30 mouse cellular contexts compared by ENCODE assay signal in the genomic region with DNA sequence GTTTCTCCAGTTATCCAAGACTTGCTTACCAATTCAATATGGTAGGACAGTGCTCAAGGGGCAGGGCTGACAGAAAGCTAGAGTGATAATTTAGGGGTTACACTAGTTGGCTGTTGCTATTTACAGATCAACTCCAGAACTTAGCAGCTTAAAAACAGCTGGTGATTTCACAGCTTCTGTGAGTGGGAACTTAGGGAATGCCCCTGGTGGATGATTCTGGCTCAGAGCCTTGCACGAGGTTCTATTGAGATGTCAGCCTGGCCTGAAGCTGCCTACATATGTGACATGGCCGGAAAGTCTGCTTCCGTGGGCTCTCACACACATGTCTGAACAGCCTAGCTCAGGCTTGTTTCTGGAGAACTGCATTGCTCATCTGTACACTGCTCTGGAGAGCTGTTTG. TPM values are rescaled to one million over a fixed set of nuclear protein-coding genes. Genes with fewer than 3 reads are reported as not detected.
DNase-seq lines count a peak whose midpoint lies in the region; ATAC-seq and TF ChIP-seq lines count a peak whose summit lies in the region.
"Had no signal": no experiment of that assay in that cellular context is flagged by ENCODE, and none has a peak within 500 bp of the region (broad histone marks: within the 10 kb centered on the region; RNA-seq: fewer than 3 reads in every experiment).

No protein-coding gene starts in this region.

- H3K4me3 ChIP-seq in heart, postnatal 0 days (ENCODE audit: low read depth, low read length): no peak overlapping the region
- no peak overlapping the region for H3K4me3 ChIP-seq in lung, postnatal 0 days (ENCODE audit: low read depth, low read length)
- H3K4me3 ChIP-seq in lung, adult 2 months (replicated peaks; ENCODE audit: extremely low read depth, low read depth, low read length): no peak overlapping the region
- H3K4me3 ChIP-seq in forebrain, embryonic 11.5 days (ENCODE audit: low read depth, low read length): no peak overlapping the region
- H3K4me3 ChIP-seq: hindbrain, embryonic 15.5 days; limb, embryonic 13.5 days; liver, embryonic 13.5 days; lung, embryonic 15.5 days had no signal

- ATAC-seq in heart, postnatal 0 days (ENCODE audit: insufficient read depth, low read depth): peak; percentile 73
- ATAC-seq in lung, postnatal 0 days: no peak
- no peak for ATAC-seq in forebrain, embryonic 11.5 days (replicated peaks; ENCODE audit: low FRiP score)
- ATAC-seq: forebrain, embryonic 16.5 days had no signal

- H3K27me3 ChIP-seq in heart, postnatal 0 days (ENCODE audit: control insufficient read depth, insufficient read depth, low read length): no peaks in the 10 kb centered on the region
- H3K27me3 ChIP-seq in lung, postnatal 0 days (replicated peaks; ENCODE audit: insufficient read depth, low read length): no peaks in the 10 kb centered on the region
- H3K27me3 ChIP-seq in forebrain, embryonic 11.5 days (ENCODE audit: control insufficient read depth, insufficient read depth, low read length): no peaks in the 10 kb centered on the region
- H3K27me3 ChIP-seq: hindbrain, embryonic 15.5 days; limb, embryonic 13.5 days; liver, embryonic 13.5 days; lung, embryonic 15.5 days had no signal

- 47% methylated on average over 3 of the region's 3 CpGs for WGBS in heart, postnatal 0 days
- 50% methylated on average over 3 of the region's 3 CpGs for WGBS in lung, postnatal 0 days
- 70% methylated on average over 3 of the region's 3 CpGs for WGBS in lung, adult 2 months
- WGBS in forebrain, embryonic 11.5 days: 89% methylated on average over 3 of the region's 3 CpGs

- TF ChIP-seq EP300 in heart, postnatal 0 days (IDR thresholded peaks at IDR 0.05; ENCODE audit: low read depth): no peak
- TF ChIP-seq EP300 in lung, postnatal 0 days (IDR thresholded peaks at IDR 0.05): no peak

- H3K9ac ChIP-seq in heart, postnatal 0 days (replicated peaks; ENCODE audit: low read depth, low read length): no peak overlapping the region
- H3K9ac ChIP-seq in lung, postnatal 0 days (replicated peaks; ENCODE audit: low read depth): no peak overlapping the region
- H3K9ac ChIP-seq in forebrain, embryonic 11.5 days (ENCODE audit: low read length): no peak overlapping the region
- H3K9ac ChIP-seq: hindbrain, embryonic 15.5 days; limb, embryonic 13.5 days; liver, embryonic 13.5 days; lung, embryonic 15.5 days had no signal

- H3K27ac ChIP-seq in heart, postnatal 0 days (ENCODE audit: low read depth): peak overlapping the region; percentile 32; the same call in 1 of the 2 replicates
- H3K27ac ChIP-seq in lung, postnatal 0 days (ENCODE audit: low read length): no peak overlapping the region
- H3K27ac ChIP-seq in forebrain, embryonic 11.5 days (ENCODE audit: low read depth, low read length): no peak overlapping the region
- H3K27ac ChIP-seq: hindbrain, embryonic 15.5 days; limb, embryonic 13.5 days; liver, embryonic 13.5 days; lung, embryonic 15.5 days had no signal

- H3K4me1 ChIP-seq in heart, postnatal 0 days (ENCODE audit: control insufficient read depth, insufficient read depth): peaks cover 3% of the 10 kb centered on the region; the same call in 1 of the 2 replicates
- H3K4me1 ChIP-seq in lung, postnatal 0 days (ENCODE audit: insufficient read depth, low read depth, low read length): no peaks in the 10 kb centered on the region
- no peaks in the 10 kb centered on the region; the same call in 1 of the 2 replicates for H3K4me1 ChIP-seq in lung, adult 2 months (ENCODE audit: control insufficient read depth, insufficient read depth, low read length)
- no peaks in the 10 kb centered on the region for H3K4me1 ChIP-seq in forebrain, embryonic 11.5 days (replicated peaks; ENCODE audit: control insufficient read depth, insufficient read depth, low read length)
- H3K4me1 ChIP-seq: hindbrain, embryonic 15.5 days; limb, embryonic 13.5 days; liver, embryonic 13.5 days; lung, embryonic 15.5 days had no signal

- DNase-seq in heart, postnatal 0 days (ENCODE audit: low spot score): peak; percentile 55
- DNase-seq in heart, adult 11 months: no peak
- DNase-seq in lung, postnatal 0 days (ENCODE audit: low spot score): peak; percentile 25
- no peak for DNase-seq in lung, adult 2 months
- DNase-seq in adipocyte (ENCODE audit: low spot score): peak; percentile 24
- peak; percentile 40 for DNase-seq in heart, postnatal 4 days
- no peak for DNase-seq in forebrain, embryonic 11.5 days (ENCODE audit: low spot score)
- DNase-seq: adrenal gland, postnatal 14 days; cerebellum, adult 9-10 months; gastrocnemius, postnatal 10 days; kidney, adult 8-10 months; kidney, postnatal 25 days; layer of hippocampus, postnatal 36 days; liver, embryonic 13.5 days; thymus, adult 18-20 months; thymus, postnatal 36 days had no signal

- peak; percentile 12; the same call in 1 of the 2 replicates for TF ChIP-seq CTCF in heart, postnatal 0 days (IDR thresholded peaks at IDR 0.05; ENCODE audit: low read depth)
- TF ChIP-seq CTCF in lung, postnatal 0 days (IDR thresholded peaks at IDR 0.05): peak; percentile 16; the same call in 1 of the 2 replicates
- no peak for TF ChIP-seq CTCF in lung, adult 2 months (IDR thresholded peaks at IDR 0.05; ENCODE audit: insufficient read depth, low read length)

- no peaks in the 10 kb centered on the region for H3K36me3 ChIP-seq in heart, postnatal 0 days (replicated peaks; ENCODE audit: control insufficient read depth, insufficient read depth, low read length)
- H3K36me3 ChIP-seq in lung, postnatal 0 days (ENCODE audit: insufficient read depth, low read length): no peaks in the 10 kb centered on the region
- no peaks in the 10 kb centered on the region for H3K36me3 ChIP-seq in forebrain, embryonic 11.5 days (ENCODE audit: control insufficient read depth, insufficient read depth, low read length)
- H3K36me3 ChIP-seq: hindbrain, embryonic 15.5 days; limb, embryonic 13.5 days; liver, embryonic 13.5 days; lung, embryonic 15.5 days had no signal

- no peak overlapping the region for H3K4me2 ChIP-seq in heart, postnatal 0 days (ENCODE audit: low read depth, low read length)
- H3K4me2 ChIP-seq in lung, postnatal 0 days (replicated peaks; ENCODE audit: low read depth, low read length): no peak overlapping the region
- H3K4me2 ChIP-seq in forebrain, embryonic 11.5 days (ENCODE audit: low read depth, low read length, severe bottlenecking): no peak overlapping the region
- H3K4me2 ChIP-seq: hindbrain, embryonic 15.5 days; limb, embryonic 13.5 days; liver, embryonic 13.5 days; lung, embryonic 15.5 days; midbrain, embryonic 11.5 days had no signal

- no peaks in the 10 kb centered on the region for H3K9me3 ChIP-seq in heart, postnatal 0 days (replicated peaks; ENCODE audit: control insufficient read depth, low read length)
- H3K9me3 ChIP-seq in lung, postnatal 0 days (ENCODE audit: low read length): no peaks in the 10 kb centered on the region
- H3K9me3 ChIP-seq in forebrain, embryonic 11.5 days (ENCODE audit: control insufficient read depth, low read length): no peaks in the 10 kb centered on the region
- H3K9me3 ChIP-seq: hindbrain, embryonic 15.5 days; limb, embryonic 13.5 days; liver, embryonic 13.5 days; lung, embryonic 15.5 days had no signal

- no peak for TF ChIP-seq POLR2A in lung, adult 2 months (IDR thresholded peaks at IDR 0.05; ENCODE audit: borderline replicate concordance, extremely low read depth, low read depth, low read length)

RNA-seq across cellular contexts. Expression of a gene that starts 24.8 kb away (rescaled TPM):
- total RNA-seq in heart, postnatal 0 days (2014; rRNA removed; ENCODE audit: low replicate concordance): not detected in 2 replicates
- not detected in 2 replicates for polyA plus RNA-seq in heart, postnatal 0 days (2015; fragmentation: Nextera tagmentation; extraction: Ambion mirVana)
- polyA plus RNA-seq in lung, postnatal 0 days (2015; fragmentation: Nextera tagmentation; extraction: Ambion mirVana): 0.20 and 0.24 TPM in 2 replicates
- 0.82 and 2.6 TPM in 2 replicates for polyA plus RNA-seq in lung, adult 2 months (2012; rRNA removed)
- total RNA-seq in heart, postnatal 4 days (2021): not detected
- polyA plus RNA-seq in forebrain, embryonic 11.5 days (2014; fragmentation: Nextera tagmentation; extraction: Ambion mirVana): not detected in 2 replicates
- total RNA-seq: gastrocnemius, postnatal 10 days; granulocyte monocyte progenitor cell, adult 5-6 weeks; hematopoietic stem cell, adult 5-6 weeks; layer of hippocampus, adult 8-10 months; layer of hippocampus, postnatal 36 days; left cerebral cortex, postnatal 10 days; megakaryocyte progenitor cell, adult 5-6 weeks; monocyte, adult 5-6 weeks had no signal
- polyA plus RNA-seq: brain, embryonic 14.5 days; forebrain, embryonic 16.5 days; hindbrain, embryonic 15.5 days; intestine, embryonic 14.5 days; liver, embryonic 13.5 days; midbrain, embryonic 11.5 days; neural tube, embryonic 11.5 days had no signal

Comparison
In these comparisons a context has a peak if more than half of its experiments do, and no peak if none do; other contexts are left out.
1. DNase-seq: peak in heart, postnatal 0 days (single experiment), lung, postnatal 0 days (single experiment), adipocyte (single experiment) and heart, postnatal 4 days (single experiment); none in heart, adult 11 months (single experiment), lung, adult 2 months (single experiment) and forebrain, embryonic 11.5 days (single experiment).